Mouse (Mus musculus) CH12.LX (cell line): ENCODE results near the gene Tet2.

ENCODE experiments used
- MEF2A ChIP-seq: IDR thresholded peaks from 2 replicates; pipeline ENCODE4 v1.6.1; 2014; ENCODE audit warnings: low read depth, mild to moderate bottlenecking, inconsistent platforms, low read length, improper control_type of control experiment, borderline replicate concordance
- POLR2A ChIP-seq: IDR thresholded peaks from 2 replicates; pipeline ENCODE4 v1.6.1; 2011; ENCODE audit warnings: low read depth, mild to moderate bottlenecking, improper control_type of control experiment, low read length

DNA sequence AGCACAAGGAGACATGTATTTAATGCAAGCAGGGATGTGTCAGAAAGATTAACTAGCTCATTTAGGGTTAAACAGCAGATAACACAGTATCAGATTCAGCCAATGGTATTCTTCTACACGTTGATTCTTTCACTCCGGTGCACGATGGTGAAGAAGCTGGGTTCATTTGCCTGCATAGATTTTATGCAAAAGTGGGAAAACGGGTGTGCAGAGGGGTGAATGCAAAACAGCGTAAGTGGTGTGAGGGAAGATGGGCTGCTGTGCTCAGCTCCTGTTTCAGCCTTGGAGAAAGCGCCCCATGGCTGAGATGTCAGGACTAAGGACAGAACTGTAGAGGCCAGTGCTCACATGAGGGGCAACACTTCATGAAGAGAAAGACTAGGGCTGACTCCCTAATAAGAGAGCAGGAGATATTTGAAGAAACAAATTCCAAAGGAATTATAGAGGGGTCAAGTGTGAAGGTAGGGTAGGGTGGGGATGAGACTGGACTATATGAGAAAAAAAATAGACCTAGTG lies 9.7 kb upstream of the Tet2 start:
- TF ChIP-seq POLR2A (peak; percentile 46; the same call in 1 of the 2 replicates), MEF2A (peak; percentile 26; the same call in 1 of the 2 replicates)
